Mouse (Mus musculus) brain, embryonic 14.5 days (tissue): ENCODE measurements at regions not wholly inside any gene's neighbourhood (a gene's known extent, or its start where the extent isn't known, plus 50 kb on each side); places are given as distances from the start of the nearest gene placed in this dataset.
"Not testable (repeated sequence)": the region's sequence is repeated elsewhere in the genome, so short reads cannot be mapped to it uniquely, and the experiment has no call there.

Source experiments
- DNase-seq: peaks from one replicate; pipeline ENCODE4 v3.0.0-alpha.2; 2011; ENCODE audit warnings: low read depth
- CTCF ChIP-seq: fragments of 200-500 bp; IDR thresholded peaks from 2 replicates; pipeline ENCODE4 v1.5.1; 2012; ENCODE audit warnings: inconsistent platforms, mild to moderate bottlenecking, moderate library complexity, borderline replicate concordance; ENCODE audit not compliant: insufficient read depth, insufficient read length; ENCODE audit errors: extremely low read depth
- POLR2A ChIP-seq: fragments of 200-500 bp; IDR thresholded peaks from 2 replicates; pipeline ENCODE4 v1.6.1; 2012; ENCODE audit warnings: mild to moderate bottlenecking, inconsistent platforms, borderline replicate concordance; ENCODE audit not compliant: poor library complexity, insufficient read depth, insufficient read length, severe bottlenecking; ENCODE audit errors: extremely low read depth

DNA sequence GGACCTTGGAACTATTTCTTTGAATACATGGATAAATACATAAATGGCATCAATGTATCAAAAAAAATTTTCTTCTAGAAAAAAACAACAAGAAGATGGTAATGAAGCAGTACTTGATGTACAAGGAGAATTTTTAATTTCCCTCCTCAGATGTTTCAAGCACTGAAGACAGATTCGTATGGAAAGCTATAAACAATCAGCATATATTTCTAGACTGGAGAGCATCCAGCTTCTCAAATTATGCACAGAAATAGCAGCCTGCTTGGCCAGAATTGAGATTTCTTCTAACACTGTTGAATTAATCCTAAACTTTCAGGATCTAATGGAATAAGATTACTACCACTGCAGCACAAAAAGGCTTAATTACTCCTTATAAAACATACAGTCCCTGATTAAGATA, 241.0 kb downstream of the Phf3 start:
- TF ChIP-seq CTCF = no peak
- TF ChIP-seq POLR2A = no peak
- DNase-seq = no peak

DNA sequence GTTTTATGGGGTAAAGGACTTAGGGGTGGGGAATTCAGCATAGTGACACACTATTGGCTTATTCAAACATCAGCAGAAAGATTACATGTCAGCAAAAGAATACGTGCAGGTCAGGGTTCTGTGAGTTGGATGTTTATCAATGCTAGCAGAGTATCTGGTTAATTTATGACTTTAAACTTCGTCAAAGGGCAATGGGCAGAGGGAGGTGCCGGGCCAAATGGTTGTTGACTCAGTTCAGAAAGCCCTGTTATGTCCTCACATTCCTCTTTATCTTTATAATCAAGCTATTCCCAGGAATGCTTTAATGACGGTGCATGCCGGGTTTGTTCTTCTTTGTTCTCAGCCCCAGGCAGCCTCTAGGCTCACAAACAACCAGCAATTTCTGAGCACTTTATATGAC, 245.9 kb downstream of the Phf3 start:
- not testable (repeated sequence) for DNase-seq

DNA sequence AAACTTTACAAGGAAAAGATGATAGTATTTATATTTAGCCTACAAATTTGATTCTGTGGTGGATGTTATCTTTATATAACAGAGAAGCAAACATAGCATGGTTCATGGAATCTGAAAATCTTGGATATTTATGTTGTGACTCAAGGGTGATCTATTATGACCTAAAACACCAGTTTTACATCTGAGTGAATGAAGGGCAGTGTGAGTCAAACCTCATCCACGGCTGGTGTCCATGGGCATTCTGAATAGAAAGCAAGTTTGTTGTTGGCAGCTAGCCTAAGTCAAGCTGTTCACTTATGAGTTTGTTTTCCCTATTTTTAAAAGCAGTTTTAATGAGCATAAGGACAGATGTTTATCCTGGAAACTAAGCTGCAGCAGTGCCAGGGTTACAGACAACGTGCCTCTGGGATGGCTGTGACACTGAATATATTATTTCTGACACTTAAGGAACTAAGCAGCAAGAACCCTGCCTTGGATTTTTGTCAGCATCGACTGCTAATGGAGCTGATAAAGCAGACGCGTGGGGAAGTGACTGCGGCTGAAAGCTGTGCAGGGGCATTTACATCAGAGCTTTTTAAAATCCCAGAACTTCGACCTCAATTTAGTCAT, 278.5 kb downstream of the Phf3 start:
- TF ChIP-seq POLR2A = no peak
- TF ChIP-seq CTCF = no peak
- peak; percentile 85 for DNase-seq

GRCm38 (mm10) chr1:30594036-30594435, 279.7 kb downstream of the Phf3 start:
- no peak for DNase-seq
- no peak for TF ChIP-seq POLR2A
- no peak for TF ChIP-seq CTCF

GRCm38 (mm10) chr1:30590721-30591120, 283.0 kb downstream of the Phf3 start:
- no peak for DNase-seq
- TF ChIP-seq POLR2A = no peak
- TF ChIP-seq CTCF = no peak

- DNase-seq = no peak
- no peak for TF ChIP-seq CTCF
- TF ChIP-seq POLR2A = no peak
Measured at GRCm38 (mm10) chr1:30588885-30589284, 284.8 kb downstream of the Phf3 start.

DNA sequence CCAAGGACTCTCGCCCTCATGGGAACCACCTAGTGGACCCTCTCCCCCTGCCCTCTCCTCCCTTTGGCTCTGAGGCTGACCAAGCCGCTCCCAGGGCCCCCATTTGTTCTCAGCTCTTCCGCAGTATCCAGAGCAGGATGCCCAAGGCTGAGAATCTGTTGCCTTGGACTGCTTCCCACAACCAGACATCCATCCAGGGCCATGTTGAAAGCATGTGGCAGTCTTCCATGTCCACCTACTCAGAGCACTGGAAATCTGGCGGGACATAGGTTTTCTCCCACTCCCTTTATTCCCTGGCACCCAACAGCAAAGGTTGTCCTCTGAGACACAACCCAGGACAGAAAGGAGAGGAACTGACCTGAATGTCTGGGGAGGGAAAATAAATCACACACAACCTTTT, 285.4 kb downstream of the Phf3 start:
- no peak for TF ChIP-seq CTCF
- no peak for TF ChIP-seq POLR2A
- no peak for DNase-seq

DNA sequence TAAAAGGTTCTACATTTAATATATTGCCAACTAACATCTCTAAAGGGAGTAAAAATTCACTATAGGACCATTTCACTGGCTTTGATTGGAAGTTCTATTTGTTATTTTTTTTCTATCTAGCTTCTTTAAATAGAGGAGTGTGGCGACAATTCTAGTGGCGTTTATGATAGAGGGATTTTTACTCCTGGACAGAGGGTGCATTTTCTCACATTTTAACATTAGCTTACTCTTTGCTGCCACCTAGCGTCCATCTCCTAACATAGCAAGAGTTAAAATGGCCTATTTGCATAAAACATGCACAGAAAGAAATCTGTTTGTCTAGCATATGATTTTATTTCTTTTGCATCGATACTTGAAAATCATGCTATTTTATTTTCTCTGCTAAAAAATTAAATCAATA, 288.9 kb downstream of the Phf3 start:
- TF ChIP-seq POLR2A (no peak), CTCF (peak; percentile 60)
- DNase-seq = peak; percentile 86

GRCm38 (mm10) chr1:30583860-30584259, 289.9 kb downstream of the Phf3 start:
- TF ChIP-seq POLR2A = no peak
- no peak for TF ChIP-seq CTCF
- DNase-seq = no peak

DNA sequence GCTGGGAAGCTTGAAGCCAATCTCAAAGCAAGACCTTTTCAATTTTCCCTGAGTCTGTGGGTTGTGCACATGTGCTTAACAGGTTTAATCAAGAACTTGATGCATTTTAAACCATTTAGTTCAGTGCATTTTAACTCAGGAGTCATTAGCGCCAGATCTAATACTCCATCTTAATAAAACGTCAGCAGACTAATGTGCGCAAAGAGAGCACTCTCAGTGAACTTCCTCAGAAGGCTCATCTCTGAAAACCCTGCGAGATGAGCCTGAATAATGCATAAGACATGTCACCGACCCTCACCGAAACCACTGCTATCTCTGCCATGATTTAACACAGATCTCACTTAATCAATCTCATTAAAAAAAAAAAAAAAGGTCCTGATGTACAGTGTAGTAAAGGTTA, 309.0 kb downstream of the Phf3 start:
- no peak for TF ChIP-seq CTCF
- TF ChIP-seq POLR2A = no peak
- peak; percentile 18 for DNase-seq

GRCm38 (mm10) chr1:30548761-30549160, 325.0 kb downstream of the Phf3 start:
- DNase-seq = not testable (repeated sequence)

DNA sequence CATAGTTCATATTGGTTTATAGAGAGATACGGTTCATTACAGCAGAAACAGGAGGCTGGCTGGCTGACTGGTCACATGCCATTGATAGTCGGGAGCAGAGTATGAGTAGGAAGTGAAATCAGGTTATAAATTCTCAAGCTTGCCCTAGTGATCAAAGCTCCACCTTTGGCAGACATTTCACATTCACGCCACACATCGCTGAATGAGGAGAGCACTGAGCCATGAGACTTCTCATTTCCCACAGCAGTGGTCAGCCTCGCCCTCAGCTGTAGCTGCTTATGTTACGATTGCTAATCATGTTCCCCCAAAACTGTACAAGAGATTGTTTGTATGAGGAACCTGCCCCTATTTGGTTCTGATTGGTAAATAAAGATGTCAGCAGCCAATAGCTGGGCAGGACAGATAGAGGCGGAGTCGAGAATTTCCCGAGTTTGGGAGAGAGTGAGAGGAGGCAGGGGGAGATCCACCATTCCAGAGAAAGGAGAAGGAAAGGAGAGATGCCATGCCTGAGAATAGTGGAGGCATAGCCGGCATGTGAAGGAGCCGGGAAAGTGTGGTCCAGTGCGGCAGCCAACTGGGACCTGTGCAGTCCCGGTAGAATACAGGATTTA, 333.5 kb downstream of the Phf3 start:
- TF ChIP-seq CTCF (no peak), POLR2A (no peak)
- no peak for DNase-seq

DNA sequence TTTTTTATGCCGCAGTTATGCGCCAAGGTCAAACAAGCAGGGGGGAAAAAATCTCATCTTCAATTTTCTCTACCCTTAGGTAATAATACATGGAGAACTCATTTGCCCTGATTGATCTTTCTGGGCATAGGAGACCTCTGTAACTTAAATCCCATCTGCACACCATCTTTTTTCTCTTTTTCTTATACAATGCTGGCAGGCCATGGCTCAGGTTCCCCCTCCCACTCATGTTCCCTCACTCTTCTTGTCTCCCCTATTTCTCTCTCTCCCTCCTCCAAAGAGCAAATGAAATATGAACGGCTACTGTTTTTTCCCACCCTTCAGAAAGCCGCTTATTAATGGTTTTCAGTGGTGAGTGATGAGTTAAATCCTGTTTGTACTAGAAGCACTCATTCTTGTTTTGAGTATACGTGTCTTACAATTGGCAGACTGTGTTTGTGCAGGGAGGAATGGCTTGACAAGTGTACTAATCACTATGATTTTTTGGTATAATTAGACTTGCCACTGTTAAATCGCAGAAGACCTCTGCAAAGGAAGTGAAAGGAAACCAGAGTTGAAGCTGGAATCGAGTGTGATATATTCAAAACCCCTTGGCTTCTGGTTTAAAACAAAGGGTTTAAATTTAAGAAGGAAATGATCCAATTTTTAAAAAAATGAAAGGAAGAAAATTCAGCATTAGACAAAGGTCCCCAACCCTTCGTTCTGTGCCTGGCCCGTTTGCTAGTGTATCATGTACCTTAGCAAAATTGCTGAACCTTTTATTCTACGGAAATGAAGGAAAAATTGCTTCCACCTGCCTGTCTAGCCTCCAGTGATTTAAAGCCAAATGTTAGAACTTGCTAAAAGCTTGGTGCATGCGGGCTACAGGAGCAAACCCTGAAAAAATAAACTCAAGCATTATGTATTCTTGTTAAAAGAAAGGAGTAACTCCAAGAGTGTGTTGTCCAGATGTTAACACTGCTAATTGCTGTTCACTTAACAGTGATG, 336.4 kb downstream of the Phf3 start:
- peak; percentile 45 for DNase-seq
- no peak for TF ChIP-seq POLR2A
- no peak for TF ChIP-seq CTCF
